Mouse (Mus musculus) hindbrain, embryonic 13.5 days (tissue): Measurements from ENCODE around the gene Rtl4. TPM values are rescaled to one million over a fixed set of nuclear protein-coding genes. Genes with fewer than 3 reads are reported as not detected.

Source experiments
- ATAC-seq: fragments of 200-750 bp; cut with Nextera tagmentation; 2 replicates; pipeline ENCODE4 v1.8.0; 2017; ENCODE audit warnings: moderate TSS enrichment; ENCODE audit not compliant: low FRiP score
- H3K27ac ChIP-seq: fragments of 300-500 bp; sonication (generic); 2 replicates; pipeline ENCODE4 v1.5.1; 2015; ENCODE audit warnings: inconsistent platforms, mild to moderate bottlenecking, moderate library complexity
- H3K27me3 ChIP-seq: fragments of 300-500 bp; sonication (generic); 2 replicates; pipeline ENCODE4 v1.6.1; 2015; ENCODE audit warnings: mild to moderate bottlenecking, inconsistent platforms
- H3K36me3 ChIP-seq: fragments of 300-500 bp; sonication (generic); 2 replicates; pipeline ENCODE4 v1.6.1; 2015; ENCODE audit warnings: mild to moderate bottlenecking, inconsistent platforms
- H3K4me1 ChIP-seq: fragments of 300-500 bp; sonication (generic); replicated peaks from 2 replicates; pipeline ENCODE4 v1.6.1; 2015; ENCODE audit warnings: inconsistent platforms
- H3K4me2 ChIP-seq: fragments of 300-500 bp; sonication (generic); 2 replicates; pipeline ENCODE4 v1.6.1; 2015; ENCODE audit warnings: inconsistent platforms, mild to moderate bottlenecking, moderate library complexity
- H3K4me3 ChIP-seq: fragments of 300-500 bp; sonication (generic); 2 replicates; pipeline ENCODE4 v1.5.1; 2015; ENCODE audit warnings: mild to moderate bottlenecking, inconsistent platforms
- H3K9ac ChIP-seq: fragments of 300-500 bp; sonication (generic); 2 replicates; pipeline ENCODE4 v1.6.1; 2015; ENCODE audit warnings: mild to moderate bottlenecking, inconsistent platforms
- H3K9me3 ChIP-seq: fragments of 300-500 bp; sonication (generic); 2 replicates; pipeline ENCODE4 v1.6.1; 2016; ENCODE audit warnings: inconsistent platforms
- WGBS: fragments of 180-500 bp; shearing (Covaris S2); methylation state at CpG from one replicate; pipeline ENCODE4 v1.1.7; 2015; 5-methylcytosine and 5-hydroxymethylcytosine counted together
- polyA plus RNA-seq: library from polyadenylated mRNA; unstranded; fragments of >200 nt; fragmentation: Nextera tagmentation; extraction: Ambion mirVana; gene quantifications from 2 replicates; pipeline ENCODE4 v1.2.1, GENCODE M21; 2015

Rtl4 gene
- 0.93 and 0.97 TPM in 2 replicates for polyA plus RNA-seq

- Histone ChIP-seq H3K4me3 (peak within 1 kb of the TSS; percentile 47), H3K36me3 (no peaks in the 10 kb centered on the region), H3K27me3 (peaks cover 31% of the 10 kb centered on the region), H3K9me3 (no peaks in the 10 kb centered on the region), H3K27ac (no peak within 1 kb of the TSS), H3K9ac (peak within 1 kb of the TSS; percentile 70), H3K4me1 (no peaks in the 10 kb centered on the region), H3K4me2 (peak within 1 kb of the TSS; percentile 65)
- WGBS: 18% methylated on average over 20 of the region's 31 CpGs
- peak; percentile 83 for ATAC-seq
Measured at GRCm38 (mm10) chrX:144688207-144689118, at the start of gene Rtl4. Gene Rtl4, plus strand, starts transcription at chrX:144688907.

GRCm38 (mm10) chrX:144644756-144645155, 44.0 kb upstream of the Rtl4 start:
- Histone ChIP-seq H3K27me3 (no peaks in the 10 kb centered on the region), H3K4me2 (no peak overlapping the region), H3K9me3 (no peaks in the 10 kb centered on the region), H3K36me3 (no peaks in the 10 kb centered on the region), H3K27ac (no peak overlapping the region), H3K4me3 (no peak overlapping the region), H3K9ac (no peak overlapping the region), H3K4me1 (no peaks in the 10 kb centered on the region)
- 86% methylated on average over 2 of the region's 3 CpGs for WGBS
- ATAC-seq: no peak

GRCm38 (mm10) chrX:144645394-144645793, 43.3 kb upstream of the Rtl4 start:
- ATAC-seq: no peak

GRCm38 (mm10) chrX:144652196-144652595, 36.5 kb upstream of the Rtl4 start:
- no peaks in the 10 kb centered on the region for H3K27me3 ChIP-seq

More at GRCm38 (mm10) chrX:144645394-144645793, 43.3 kb upstream of the Rtl4 start:
- no peak overlapping the region for H3K4me3 ChIP-seq
- H3K27me3 ChIP-seq: no peaks in the 10 kb centered on the region
- 50% methylated on average over 1 of the region's 1 CpGs for WGBS
- H3K9ac ChIP-seq: no peak overlapping the region
- no peak overlapping the region for H3K4me2 ChIP-seq
- H3K36me3 ChIP-seq: no peaks in the 10 kb centered on the region
- H3K9me3 ChIP-seq: no peaks in the 10 kb centered on the region
- H3K4me1 ChIP-seq: no peaks in the 10 kb centered on the region
- no peak overlapping the region for H3K27ac ChIP-seq

GRCm38 (mm10) chrX:144687742-144688141, 965 bp upstream of the Rtl4 start:
- peaks cover 31% of the 10 kb centered on the region for H3K27me3 ChIP-seq
- H3K9me3 ChIP-seq: no peaks in the 10 kb centered on the region
- peak overlapping the region; percentile 70; the same call in 1 of the 2 replicates for H3K9ac ChIP-seq
- peak overlapping the region; percentile 65 for H3K4me2 ChIP-seq
- no peak for ATAC-seq
- H3K4me1 ChIP-seq: no peaks in the 10 kb centered on the region
- no peak overlapping the region for H3K27ac ChIP-seq
- 21% methylated on average over 20 of the region's 20 CpGs for whole genome bisulfite sequencing
- peak overlapping the region; percentile 47 for H3K4me3 ChIP-seq
- no peaks in the 10 kb centered on the region for H3K36me3 ChIP-seq

More at GRCm38 (mm10) chrX:144652196-144652595, 36.5 kb upstream of the Rtl4 start:
- Histone ChIP-seq H3K9me3 (no peaks in the 10 kb centered on the region), H3K4me2 (no peak overlapping the region), H3K27ac (no peak overlapping the region), H3K4me1 (no peaks in the 10 kb centered on the region), H3K4me3 (no peak overlapping the region), H3K9ac (no peak overlapping the region), H3K36me3 (no peaks in the 10 kb centered on the region)
- no peak for ATAC-seq
- WGBS: 76% methylated on average over 2 of the region's 2 CpGs

- H3K27me3 ChIP-seq: peaks cover 31% of the 10 kb centered on the region
- no peaks in the 10 kb centered on the region for H3K4me1 ChIP-seq
- H3K27ac ChIP-seq: no peak within 1 kb of the TSS
- whole genome bisulfite sequencing: 17% methylated on average over 1 of the region's 1 CpGs
- ATAC-seq: peak; percentile 44
- H3K9me3 ChIP-seq: no peaks in the 10 kb centered on the region
- no peaks in the 10 kb centered on the region for H3K36me3 ChIP-seq
- H3K9ac ChIP-seq: peak within 1 kb of the TSS; percentile 70
- H3K4me2 ChIP-seq: peak within 1 kb of the TSS; percentile 65
- H3K4me3 ChIP-seq: peak within 1 kb of the TSS; percentile 47
Measured at GRCm38 (mm10) chrX:144688142-144688206, 733 bp upstream of the Rtl4 start, which contains the start of gene Trpc5. Gene Trpc5, minus strand, starts transcription at chrX:144688180.

GRCm38 (mm10) chrX:144689119-144689858, 582 bp downstream of the Rtl4 start:
- peak; percentile 84 for ATAC-seq
- Histone ChIP-seq H3K4me3 (peak overlapping the region; percentile 47), H3K9me3 (no peaks in the 10 kb centered on the region), H3K4me1 (no peaks in the 10 kb centered on the region), H3K9ac (peak overlapping the region; percentile 70), H3K27ac (no peak overlapping the region), H3K36me3 (no peaks in the 10 kb centered on the region), H3K4me2 (peak overlapping the region; percentile 65), H3K27me3 (peaks cover 31% of the 10 kb centered on the region)
- 18% methylated on average over 20 of the region's 21 CpGs for WGBS

- H3K27me3 ChIP-seq: peaks cover 31% of the 10 kb centered on the region
- peak overlapping the region; percentile 65 for H3K4me2 ChIP-seq
- 20% methylated on average over 7 of the region's 7 CpGs for WGBS
- peak overlapping the region; percentile 47 for H3K4me3 ChIP-seq
- no peaks in the 10 kb centered on the region for H3K36me3 ChIP-seq
- H3K27ac ChIP-seq: no peak overlapping the region
- no peak for ATAC-seq
- H3K9ac ChIP-seq: no peak overlapping the region
- H3K4me1 ChIP-seq: no peaks in the 10 kb centered on the region
- H3K9me3 ChIP-seq: no peaks in the 10 kb centered on the region
Measured at GRCm38 (mm10) chrX:144689859-144690181, 1.1 kb downstream of the Rtl4 start.

- Histone ChIP-seq H3K27ac (no peak overlapping the region), H3K4me3 (no peak overlapping the region), H3K4me2 (no peak overlapping the region), H3K9me3 (no peaks in the 10 kb centered on the region), H3K9ac (no peak overlapping the region), H3K27me3 (no peaks in the 10 kb centered on the region), H3K36me3 (no peaks in the 10 kb centered on the region), H3K4me1 (no peaks in the 10 kb centered on the region)
- 88% methylated on average over 1 of the region's 1 CpGs for WGBS
- ATAC-seq: no peak
Measured at GRCm38 (mm10) chrX:144716330-144716729, 27.6 kb downstream of the Rtl4 start.

- Histone ChIP-seq H3K27me3 (no peaks in the 10 kb centered on the region), H3K9ac (no peak overlapping the region), H3K36me3 (no peaks in the 10 kb centered on the region), H3K4me2 (no peak overlapping the region), H3K27ac (no peak overlapping the region), H3K9me3 (no peaks in the 10 kb centered on the region), H3K4me1 (no peaks in the 10 kb centered on the region), H3K4me3 (no peak overlapping the region)
- WGBS: 80% methylated on average over 3 of the region's 3 CpGs
- no peak for ATAC-seq
Measured at GRCm38 (mm10) chrX:144747528-144748049, 58.9 kb downstream of the Rtl4 start.

GRCm38 (mm10) chrX:144986980-144987379, 298.3 kb downstream of the Rtl4 start:
- WGBS: 52% methylated on average over 2 of the region's 2 CpGs
- Histone ChIP-seq H3K4me1 (no peaks in the 10 kb centered on the region), H3K9ac (no peak overlapping the region), H3K36me3 (no peaks in the 10 kb centered on the region), H3K4me2 (no peak overlapping the region), H3K27ac (no peak overlapping the region), H3K4me3 (no peak overlapping the region), H3K9me3 (no peaks in the 10 kb centered on the region), H3K27me3 (no peaks in the 10 kb centered on the region)
- no peak for ATAC-seq

GRCm38 (mm10) chrX:145065484-145065913, 376.8 kb downstream of the Rtl4 start:
- Histone ChIP-seq H3K9ac (no peak overlapping the region), H3K27me3 (no peaks in the 10 kb centered on the region), H3K27ac (no peak overlapping the region), H3K4me1 (no peaks in the 10 kb centered on the region), H3K4me2 (no peak overlapping the region), H3K36me3 (no peaks in the 10 kb centered on the region), H3K9me3 (no peaks in the 10 kb centered on the region), H3K4me3 (no peak overlapping the region)
- no peak for ATAC-seq
- 41% methylated on average over 2 of the region's 2 CpGs for WGBS
